Mouse (Mus musculus): ENCODE measurements around the gene Prr23a2. TPM values are rescaled to one million over a fixed set of nuclear protein-coding genes. Genes with fewer than 3 reads are reported as not detected.

Prr23a2 gene
- polyA plus RNA-seq, 1 experiment from 2014 or later, result not detected

Other genes starting within 250 kb of the Prr23a2 start
- not detected in 2 replicates for gene Prr23a1, start 14.0 kb upstream of the Prr23a2 start, polyA plus RNA-seq (2015; fragmentation: Nextera tagmentation; extraction: Ambion mirVana)
- not detected in 2 replicates for gene Prr23a3, start 8.3 kb downstream of the Prr23a2 start, polyA plus RNA-seq (2015; fragmentation: Nextera tagmentation; extraction: Ambion mirVana)
- not detected in 2 replicates for gene 7420426K07Rik, start 46.6 kb downstream of the Prr23a2 start, polyA plus RNA-seq (2015; fragmentation: Nextera tagmentation; extraction: Ambion mirVana)
- gene Foxl2, start 98.8 kb downstream of the Prr23a2 start, polyA plus RNA-seq (2015; fragmentation: Nextera tagmentation; extraction: Ambion mirVana), result 0.05 TPM in 1 of 2 replicates, not detected in the other
- 25.4 and 32.5 TPM in 2 replicates for gene Faim, start 129.9 kb downstream of the Prr23a2 start, polyA plus RNA-seq (2015; fragmentation: Nextera tagmentation; extraction: Ambion mirVana)
- 0.12 and 0.45 TPM in 2 replicates for gene Gm1123, start 179.2 kb downstream of the Prr23a2 start, polyA plus RNA-seq (2015; fragmentation: Nextera tagmentation; extraction: Ambion mirVana)

All from heart, embryonic 16.5 days (tissue).